Comparison of ENCODE assay signal across 10 mouse cellular contexts in genomic region chr5:113448023-113448734, GRCm38 (mm10). TPM values are rescaled to one million over a fixed set of nuclear protein-coding genes. Genes with fewer than 3 reads are reported as not detected.
A peak's percentile ranks its signal among the peaks of the same experiment; 100 is the strongest.
DNase-seq lines count a peak whose midpoint lies in the region; ATAC-seq and TF ChIP-seq lines count a peak whose summit lies in the region.
"Had no signal": no experiment of that assay in that cellular context is flagged by ENCODE, and none has a peak within 500 bp of the region (broad histone marks: within the 10 kb centered on the region; RNA-seq: fewer than 3 reads in every experiment).

No protein-coding gene starts in this region.

- 15% methylated on average over 9 of the region's 9 CpGs for WGBS in kidney, postnatal 0 days
- 38% methylated on average over 9 of the region's 9 CpGs for WGBS in embryonic facial prominence, embryonic 14.5 days
- 12% methylated on average over 9 of the region's 9 CpGs for WGBS in limb, embryonic 15.5 days

- H3K4me2 ChIP-seq in kidney, postnatal 0 days (ENCODE audit: low read length) = no peak overlapping the region
- no peak overlapping the region for H3K4me2 ChIP-seq in embryonic facial prominence, embryonic 14.5 days (ENCODE audit: low read depth, low read length)
- H3K4me2 ChIP-seq in limb, embryonic 15.5 days = no peak overlapping the region

- H3K4me1 ChIP-seq in kidney, postnatal 0 days (replicated peaks; ENCODE audit: insufficient read depth, low read length) = no peaks in the 10 kb centered on the region; the same call in 1 of the 2 replicates
- H3K4me1 ChIP-seq in embryonic facial prominence, embryonic 14.5 days (ENCODE audit: control insufficient read depth, insufficient read depth, low read length) = peaks cover 3% of the 10 kb centered on the region
- peaks cover 14% of the 10 kb centered on the region for H3K4me1 ChIP-seq in limb, embryonic 15.5 days

- no peaks in the 10 kb centered on the region for H3K9me3 ChIP-seq in kidney, postnatal 0 days (replicated peaks; ENCODE audit: low read length)
- H3K9me3 ChIP-seq in embryonic facial prominence, embryonic 14.5 days (ENCODE audit: control insufficient read depth, low read length) = peaks cover 7% of the 10 kb centered on the region; the same call in 1 of the 2 replicates
- H3K9me3 ChIP-seq in limb, embryonic 15.5 days = no peaks in the 10 kb centered on the region; the same call in 1 of the 2 replicates

- H3K27me3 ChIP-seq in kidney, postnatal 0 days (ENCODE audit: insufficient read depth, low read length) = no peaks in the 10 kb centered on the region
- no peaks in the 10 kb centered on the region for H3K27me3 ChIP-seq in embryonic facial prominence, embryonic 14.5 days (replicated peaks; ENCODE audit: control insufficient read depth, insufficient read depth, low read length)
- H3K27me3 ChIP-seq in limb, embryonic 15.5 days = peaks cover 24% of the 10 kb centered on the region; the same call in 1 of the 2 replicates

- no peak overlapping the region for H3K27ac ChIP-seq in kidney, postnatal 0 days
- H3K27ac ChIP-seq in embryonic facial prominence, embryonic 14.5 days (replicated peaks; ENCODE audit: low read depth, low read length) = no peak overlapping the region
- no peak overlapping the region for H3K27ac ChIP-seq in limb, embryonic 15.5 days

- H3K36me3 ChIP-seq in kidney, postnatal 0 days (ENCODE audit: insufficient read depth, low read length) = no peaks in the 10 kb centered on the region
- no peaks in the 10 kb centered on the region for H3K36me3 ChIP-seq in embryonic facial prominence, embryonic 14.5 days (ENCODE audit: control insufficient read depth, insufficient read depth, low read length)
- no peaks in the 10 kb centered on the region for H3K36me3 ChIP-seq in limb, embryonic 15.5 days

- H3K4me3 ChIP-seq in kidney, postnatal 0 days (replicated peaks; ENCODE audit: low read depth, low read length) = no peak overlapping the region
- no peak overlapping the region for H3K4me3 ChIP-seq in embryonic facial prominence, embryonic 14.5 days (ENCODE audit: low read depth, low read length)
- no peak overlapping the region for H3K4me3 ChIP-seq in limb, embryonic 15.5 days

- no peak for TF ChIP-seq CTCF in kidney, postnatal 0 days (IDR thresholded peaks at IDR 0.05; ENCODE audit: low read depth)

- no peak for ATAC-seq in kidney, postnatal 0 days (replicated peaks; ENCODE audit: low FRiP score, low read depth)
- peak; percentile 86 for ATAC-seq in embryonic facial prominence, embryonic 14.5 days (ENCODE audit: low read depth)
- ATAC-seq in limb, embryonic 15.5 days (ENCODE audit: insufficient number of reproducible peaks, low FRiP score, low TSS enrichment, low read depth) = 0 out of 2 replicates have a peak, but pooled peaks have one; percentile 36
- ATAC-seq: intestine, embryonic 16.5 days had no signal

- DNase-seq in kidney, postnatal 0 days (ENCODE audit: low spot score) = peak; percentile 49
- DNase-seq in kidney, adult 9 months = no peak
- DNase-seq in embryonic facial prominence, embryonic 14.5 days (ENCODE audit: low spot score) = peak; percentile 87
- peak; percentile 59 for DNase-seq in retina, embryonic 14.5 days (ENCODE audit: low spot score)
- DNase-seq in urinary bladder, postnatal 36 days (ENCODE audit: low spot score in 2 of 2) = no peak
- no peak for DNase-seq in adrenal gland, postnatal 36 days
- DNase-seq in thymus, adult 18-20 months = no peak

- no peak overlapping the region for H3K9ac ChIP-seq in kidney, postnatal 0 days (ENCODE audit: low read depth, low read length)
- no peak overlapping the region for H3K9ac ChIP-seq in embryonic facial prominence, embryonic 14.5 days (ENCODE audit: low read depth, low read length)
- H3K9ac ChIP-seq in limb, embryonic 15.5 days = no peak overlapping the region

RNA-seq across cellular contexts. Expression of gene Wscd2, which starts 42.0 kb away (rescaled TPM):
- 1.7 and 2.0 TPM in 2 replicates for polyA plus RNA-seq in kidney, postnatal 0 days (2015; fragmentation: Nextera tagmentation; extraction: Ambion mirVana)
- 6.4 and 8.7 TPM in 2 replicates for polyA plus RNA-seq in embryonic facial prominence, embryonic 14.5 days (2014; fragmentation: Nextera tagmentation; extraction: Ambion mirVana)
- polyA plus RNA-seq in limb, embryonic 15.5 days (2015; fragmentation: Nextera tagmentation; extraction: Ambion mirVana) = 9.1 and 11.0 TPM in 2 replicates
- total RNA-seq in adrenal gland, postnatal 36 days (2021) = 1 to 10 TPM; 2.7 to 4.6 TPM
- total RNA-seq: megakaryocyte progenitor cell, adult 5-6 weeks had no signal

Comparison
In these comparisons a context has a peak if more than half of its experiments do, and no peak if none do; other contexts are left out.
1. DNase-seq: peak in kidney, postnatal 0 days (single experiment), embryonic facial prominence, embryonic 14.5 days (single experiment) and retina, embryonic 14.5 days (single experiment); none in kidney, adult 9 months (single experiment), urinary bladder, postnatal 36 days (0 of 2), adrenal gland, postnatal 36 days (0 of 2) and thymus, adult 18-20 months (0 of 2).